Mouse (Mus musculus) spleen, embryonic (tissue): Measurements from ENCODE around the gene Kpna7.
"Not testable (repeated sequence)": the region's sequence is repeated elsewhere in the genome, so short reads cannot be mapped to it uniquely, and the experiment has no call there.

Experiments used
- CTCF ChIA-PET: fragments of 350-600 bp; sonication (Branson Sonifier 250); formaldehyde crosslinking; loops from one replicate; lab custom pipeline; 2022; lab: Charles Lee

The Kpna7 gene

GRCm38 (mm10) chr5:145083632-145084451 is at the start of gene Kpna7, which contains the start of gene Arpc1a:
Gene Kpna7, minus strand, starts transcription at chr5:145084030.
Gene Arpc1a, plus strand, starts transcription at chr5:145083830.
- CTCF ChIA-PET: no interaction called here

DNA sequence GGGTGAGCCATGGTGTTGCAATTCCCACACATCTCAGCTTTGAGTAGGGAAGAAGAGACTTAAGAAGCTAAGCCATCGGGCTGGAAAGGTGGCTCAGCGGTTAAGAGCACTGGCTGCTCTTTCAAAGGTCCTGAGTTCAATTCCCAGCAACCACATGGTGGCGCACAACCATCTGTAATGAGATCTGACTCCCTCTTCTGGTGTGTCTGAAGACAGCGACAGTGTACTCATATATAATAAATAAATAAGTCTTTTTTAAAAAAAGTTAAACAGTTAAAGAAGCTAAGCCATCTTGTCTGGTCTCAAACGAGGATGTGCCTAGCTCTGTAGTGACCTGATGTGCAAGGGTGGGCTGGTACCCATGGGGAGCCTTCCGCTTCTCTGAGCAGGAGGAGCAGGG is 49.4 kb upstream of the Kpna7 start:
- CTCF ChIA-PET: not testable (repeated sequence)

- CTCF ChIA-PET: no interaction called here
Measured at GRCm38 (mm10) chr5:145130995-145131394, 47.2 kb upstream of the Kpna7 start.

DNA sequence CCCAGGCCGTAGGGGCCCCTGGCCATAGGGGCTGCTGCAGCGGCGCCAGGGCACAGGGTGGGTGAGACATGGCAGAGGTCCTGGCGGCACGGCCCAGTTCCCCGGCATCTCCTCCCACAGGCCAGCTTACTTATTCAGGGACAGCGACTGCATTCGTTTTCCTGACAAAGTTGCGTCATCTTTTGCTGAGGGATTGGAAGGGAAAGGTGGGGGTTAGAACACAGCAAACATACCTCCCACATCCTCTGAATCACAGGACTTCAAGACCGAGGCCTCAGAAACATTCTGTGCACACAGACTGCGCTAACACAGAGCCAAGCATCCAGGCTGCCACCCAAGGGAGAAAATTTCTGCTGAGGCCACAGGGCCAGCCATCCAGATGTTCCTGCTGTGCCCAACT is 46.4 kb upstream of the Kpna7 start:
- CTCF ChIA-PET: no interaction called here

DNA sequence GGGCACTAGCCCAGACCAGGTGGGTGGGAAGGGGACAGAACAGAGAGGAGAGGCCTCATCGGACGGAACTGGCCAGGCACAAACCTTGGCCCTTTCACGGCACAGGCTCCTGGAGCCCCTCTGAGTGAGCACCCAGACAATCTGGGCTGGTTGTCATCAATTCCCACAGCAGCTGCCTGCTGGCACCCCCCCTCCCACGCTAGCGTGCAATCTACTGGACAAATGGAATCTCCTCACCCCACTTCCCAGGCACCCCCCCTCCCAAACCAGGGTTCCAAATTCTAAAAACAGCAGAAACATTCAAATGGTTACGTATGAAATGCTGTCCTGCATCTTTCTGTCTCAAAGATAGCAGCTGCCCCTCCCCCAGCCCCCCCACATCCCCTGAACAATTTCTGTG is 45.9 kb upstream of the Kpna7 start:
- CTCF ChIA-PET: interaction anchor here (0.8 kb wide), 1 partner anchor 9 kb away, joined by 3 read pairs; no protein-coding TSS in a partner anchor

DNA sequence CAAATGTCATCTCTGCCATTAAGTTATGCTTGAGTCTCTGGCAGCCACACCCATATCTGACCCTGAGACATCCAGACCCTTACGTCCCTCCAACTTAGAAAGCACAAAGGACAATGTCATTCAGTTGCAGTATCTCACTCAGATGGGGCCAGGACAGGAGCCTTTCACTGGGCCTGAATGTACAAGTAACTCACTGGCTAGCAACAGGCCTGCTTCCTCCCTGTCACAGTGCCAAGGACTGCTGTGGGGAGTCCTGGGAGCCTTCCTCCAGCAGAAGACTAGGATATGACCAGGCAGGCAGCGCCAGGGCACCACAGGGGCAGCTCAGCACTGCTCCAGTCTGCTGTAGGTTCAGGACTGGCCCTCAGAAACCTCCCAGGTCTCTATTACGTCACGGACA is 45.3 kb upstream of the Kpna7 start:
- CTCF ChIA-PET: interaction anchor here (0.8 kb wide), 1 partner anchor 10 kb away, joined by 3 read pairs; no protein-coding TSS in a partner anchor

GRCm38 (mm10) chr5:145126580-145126979 is 42.8 kb upstream of the Kpna7 start:
- CTCF ChIA-PET: no interaction called here

DNA sequence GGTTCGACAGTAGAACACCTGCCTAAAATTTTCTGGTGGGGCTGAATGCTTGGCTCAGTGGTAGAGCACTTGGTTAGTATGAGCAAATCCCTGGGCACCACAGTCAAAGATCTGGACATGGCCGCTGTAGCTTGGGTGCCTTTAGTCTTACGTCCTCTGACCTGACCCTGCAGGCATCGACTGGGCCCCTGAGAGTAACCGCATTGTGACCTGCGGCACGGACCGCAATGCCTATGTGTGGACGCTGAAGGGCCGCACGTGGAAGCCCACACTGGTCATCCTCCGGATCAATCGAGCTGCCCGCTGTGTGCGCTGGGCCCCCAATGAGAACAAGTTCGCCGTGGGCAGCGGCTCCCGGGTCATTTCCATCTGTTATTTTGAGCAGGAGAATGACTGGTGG is 39.6 kb upstream of the Kpna7 start:
- CTCF ChIA-PET: no interaction called here

DNA sequence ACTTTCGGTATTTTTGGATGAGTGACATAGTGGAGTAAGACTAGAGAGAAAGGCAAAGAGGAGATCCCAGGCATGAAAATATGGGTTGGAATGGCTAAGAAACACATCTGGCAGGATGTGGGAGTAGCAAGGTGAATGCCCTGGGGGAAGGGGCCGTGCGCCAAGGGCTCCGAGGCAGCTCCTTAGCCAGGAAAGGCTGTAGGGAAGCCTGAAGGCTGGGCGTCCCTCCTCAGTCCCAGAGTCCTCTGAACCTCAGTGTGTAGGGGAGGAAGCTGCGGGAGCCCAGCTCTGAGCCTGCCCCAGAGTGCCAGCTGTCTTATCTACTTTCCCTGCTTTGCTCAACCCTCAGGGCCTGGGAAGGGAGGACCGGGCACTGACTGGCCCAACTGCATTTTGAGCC is 37.1 kb upstream of the Kpna7 start:
- CTCF ChIA-PET: no interaction called here

- CTCF ChIA-PET: interaction anchor here (0.6 kb wide), 1 partner anchor 27 kb away, joined by 6 read pairs; no protein-coding TSS in a partner anchor
Measured at GRCm38 (mm10) chr5:145119385-145119784, 35.6 kb upstream of the Kpna7 start.

GRCm38 (mm10) chr5:145118461-145118860 is 34.6 kb upstream of the Kpna7 start:
- CTCF ChIA-PET: no interaction called here

DNA sequence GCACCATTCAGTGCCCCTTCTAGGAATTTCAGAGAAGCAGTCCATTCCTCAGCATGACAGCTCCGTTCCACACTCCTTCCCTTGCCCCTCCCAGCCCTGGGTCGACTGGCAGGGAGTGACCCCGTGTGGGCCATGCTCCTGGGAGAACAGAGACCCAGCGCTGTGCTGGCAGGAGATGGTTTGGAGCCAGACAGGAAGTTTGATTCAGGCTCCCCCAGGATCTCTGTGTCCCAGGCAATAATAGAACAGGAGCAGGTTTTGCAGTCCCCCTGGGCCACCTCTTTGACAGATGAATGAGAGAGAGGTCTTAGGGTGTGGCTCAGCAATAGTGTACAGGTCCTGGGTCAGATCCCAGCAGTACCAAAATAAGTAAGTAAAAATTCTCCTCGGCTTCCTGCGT is 34.2 kb upstream of the Kpna7 start:
- CTCF ChIA-PET: interaction anchor here (0.7 kb wide), 2 partner anchors 19 to 1918 kb away, joined by 3 to 4 read pairs; no protein-coding TSS in a partner anchor

DNA sequence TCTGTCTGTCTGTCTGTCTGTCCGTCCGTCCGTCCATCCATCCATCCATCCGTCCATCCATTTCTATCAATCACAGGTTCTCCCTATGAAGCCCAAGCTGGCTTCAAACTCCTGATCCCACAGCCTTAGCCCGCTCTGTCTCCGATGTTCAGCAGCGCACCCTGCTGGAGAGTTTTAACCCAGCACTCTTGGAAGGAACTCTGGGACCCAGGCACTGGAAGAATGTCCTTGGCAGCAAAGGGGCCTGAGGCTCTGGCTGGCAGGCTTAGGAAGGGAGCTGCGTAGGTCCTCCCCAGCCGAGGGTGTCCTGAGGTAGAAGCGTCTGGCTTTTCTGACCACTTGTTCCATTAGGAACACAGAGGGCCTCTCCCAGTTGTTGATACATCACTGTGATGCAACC is 33.1 kb upstream of the Kpna7 start:
- CTCF ChIA-PET: no interaction called here

DNA sequence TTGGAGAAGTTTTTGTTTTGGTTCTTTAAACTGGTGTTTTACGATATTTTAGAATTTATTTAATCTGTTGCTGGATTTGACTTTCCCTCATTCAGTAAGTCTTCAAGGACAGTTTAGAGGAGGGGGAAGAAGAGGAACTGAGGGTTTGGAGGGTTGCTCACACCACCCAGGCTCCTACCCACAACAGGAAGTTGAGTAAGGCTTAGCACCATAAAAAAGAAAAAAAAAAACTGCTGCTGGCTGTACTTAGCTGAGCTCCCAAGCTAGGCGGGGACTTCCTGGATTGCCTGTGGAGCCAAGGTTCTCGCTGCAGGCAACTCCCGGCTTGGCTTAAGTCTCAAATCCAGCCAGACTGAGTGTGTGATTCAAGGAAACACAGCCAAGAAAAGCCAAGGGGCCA is 32.5 kb upstream of the Kpna7 start:
- CTCF ChIA-PET: no interaction called here

GRCm38 (mm10) chr5:145115736-145116135 is 31.9 kb upstream of the Kpna7 start:
- CTCF ChIA-PET: no interaction called here

DNA sequence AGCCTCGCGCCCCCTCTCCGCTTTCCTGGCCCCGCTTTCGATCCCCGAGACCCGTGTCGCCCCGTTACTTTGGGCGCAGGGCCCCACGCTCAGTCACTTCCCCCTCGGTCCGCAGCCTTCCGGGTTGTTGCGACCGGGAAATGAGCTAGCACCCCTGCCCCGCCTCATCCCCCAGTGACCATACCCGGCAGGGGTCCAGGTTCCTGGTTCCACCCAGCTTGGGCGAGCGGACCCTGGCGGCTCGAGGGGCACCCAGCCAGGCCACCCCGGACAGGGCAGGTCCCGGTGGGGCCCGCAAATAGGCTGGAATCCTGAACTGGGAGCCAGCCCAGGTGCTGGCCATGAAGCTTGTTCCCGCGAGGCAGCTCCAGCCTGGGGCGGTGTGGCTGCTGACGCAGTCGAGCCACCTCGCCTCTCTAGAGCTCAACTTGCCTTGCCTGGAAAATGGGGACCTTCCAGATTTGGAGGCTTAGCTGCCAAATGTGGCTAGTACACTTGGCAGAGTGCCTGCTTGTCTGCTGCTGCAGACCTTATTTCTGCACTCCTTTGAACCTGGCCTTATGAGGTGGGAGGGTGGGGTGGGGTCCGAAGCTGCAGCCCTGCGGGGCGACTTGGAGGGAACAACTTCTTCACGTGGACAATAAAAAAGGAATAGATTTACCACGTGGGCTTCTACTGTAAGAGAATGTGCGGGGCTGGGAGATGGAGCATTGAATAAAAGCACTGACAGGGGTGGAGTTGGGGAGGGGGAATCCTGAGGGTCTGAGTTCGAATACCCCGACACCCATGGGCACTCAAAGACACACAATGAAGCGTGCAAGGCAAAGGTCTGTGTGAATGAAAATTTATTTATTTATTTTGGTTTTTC is 31.0 kb upstream of the Kpna7 start:
- CTCF ChIA-PET: no interaction called here

GRCm38 (mm10) chr5:145114071-145114605 is 30.3 kb upstream of the Kpna7 start, which contains the start of gene Arpc1b:
Gene Arpc1b, plus strand, starts transcription at chr5:145114215.
- CTCF ChIA-PET: no interaction called here

GRCm38 (mm10) chr5:145113416-145113815 is 29.6 kb upstream of the Kpna7 start:
- CTCF ChIA-PET: no interaction called here

DNA sequence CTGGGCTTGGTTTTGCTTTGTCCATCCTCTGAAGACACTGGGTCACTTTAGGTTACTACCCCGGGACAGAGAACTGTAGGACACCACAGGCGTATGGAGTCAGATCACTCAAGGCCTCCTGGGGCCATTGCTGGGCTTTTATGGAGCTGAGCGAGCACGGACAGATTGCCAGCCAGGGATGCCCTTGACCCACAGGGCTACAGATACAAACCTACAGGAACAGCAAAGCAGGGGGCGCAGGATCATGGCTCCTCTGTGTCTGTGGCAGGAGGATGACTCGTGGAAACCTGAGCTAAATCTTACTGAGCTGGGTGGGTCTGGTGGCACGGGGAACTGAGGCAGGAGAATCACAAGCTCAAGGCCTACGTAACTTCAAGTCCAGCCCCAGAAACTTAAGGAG is 28.7 kb upstream of the Kpna7 start:
- CTCF ChIA-PET: no interaction called here

GRCm38 (mm10) chr5:145110401-145110800 is 26.6 kb upstream of the Kpna7 start:
- CTCF ChIA-PET: no interaction called here

- CTCF ChIA-PET: no interaction called here
Measured at GRCm38 (mm10) chr5:145105694-145106275, 22.0 kb upstream of the Kpna7 start.

DNA sequence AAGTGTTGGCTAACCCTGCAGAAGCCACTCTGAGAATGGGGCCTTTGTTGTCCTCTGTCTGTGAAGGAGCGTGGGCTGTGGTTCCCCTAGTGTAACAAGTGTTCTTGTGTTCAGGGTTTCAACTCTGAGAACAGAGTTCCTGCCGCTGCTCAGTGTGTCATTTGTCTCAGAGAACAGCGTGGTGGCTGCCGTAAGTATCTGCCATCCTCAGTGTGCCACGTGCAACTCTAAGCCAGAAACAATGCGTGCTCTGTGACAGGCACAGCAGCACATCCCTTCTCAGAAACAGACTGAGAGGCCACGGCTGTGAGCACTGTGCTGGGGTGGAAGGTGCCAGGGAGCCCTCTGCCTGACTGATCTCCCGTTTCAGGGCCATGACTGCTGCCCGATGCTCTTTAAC is 20.5 kb upstream of the Kpna7 start:
- CTCF ChIA-PET: no interaction called here
